Mouse (Mus musculus) megakaryocyte, embryonic 14.5 days (primary cell): ENCODE results near the gene Hus1. TPM values are rescaled to one million over a fixed set of nuclear protein-coding genes. Genes with fewer than 3 reads are reported as not detected.
A peak's percentile ranks its signal among the peaks of the same experiment; 100 is the strongest.

Source experiments
- H3K27me3 ChIP-seq: replicated peaks from 2 replicates; pipeline ENCODE3; 2012; ENCODE audit warnings: inconsistent platforms
- H3K36me3 ChIP-seq: replicated peaks from 2 replicates; pipeline ENCODE3; 2012; ENCODE audit warnings: low read length, inconsistent platforms, mixed read lengths
- H3K4me1 ChIP-seq: 2 replicates; pipeline ENCODE4 v1.6.1; 2012; ENCODE audit warnings: inconsistent platforms
- H3K4me3 ChIP-seq: replicated peaks from 2 replicates; pipeline ENCODE3; 2012; ENCODE audit warnings: moderate library complexity, mild to moderate bottlenecking, inconsistent platforms
- H3K9me3 ChIP-seq: 2 replicates; pipeline ENCODE4 v1.6.1; 2012; ENCODE audit warnings: inconsistent platforms
- FLI1 ChIP-seq: IDR thresholded peaks from 2 replicates; pipeline ENCODE4 v1.6.1; 2012; ENCODE audit warnings: low read length, inconsistent platforms, mixed read lengths
- GATA1 ChIP-seq: IDR thresholded peaks from 3 replicates; pipeline ENCODE4 v1.6.1; 2012; ENCODE audit warnings: mixed read lengths, low read length, inconsistent platforms, borderline replicate concordance
- polyA plus RNA-seq: library from polyadenylated mRNA; stranded (reverse); fragments of >175 nt; gene quantifications from 2 replicates; pipeline ENCODE4 v1.2.3, GENCODE M21; 2012; ENCODE audit warnings: low replicate concordance; ENCODE audit not compliant: insufficient read depth

The Hus1 gene
- polyA plus RNA-seq, result 0.97 and 1.5 TPM in 2 replicates

DNA sequence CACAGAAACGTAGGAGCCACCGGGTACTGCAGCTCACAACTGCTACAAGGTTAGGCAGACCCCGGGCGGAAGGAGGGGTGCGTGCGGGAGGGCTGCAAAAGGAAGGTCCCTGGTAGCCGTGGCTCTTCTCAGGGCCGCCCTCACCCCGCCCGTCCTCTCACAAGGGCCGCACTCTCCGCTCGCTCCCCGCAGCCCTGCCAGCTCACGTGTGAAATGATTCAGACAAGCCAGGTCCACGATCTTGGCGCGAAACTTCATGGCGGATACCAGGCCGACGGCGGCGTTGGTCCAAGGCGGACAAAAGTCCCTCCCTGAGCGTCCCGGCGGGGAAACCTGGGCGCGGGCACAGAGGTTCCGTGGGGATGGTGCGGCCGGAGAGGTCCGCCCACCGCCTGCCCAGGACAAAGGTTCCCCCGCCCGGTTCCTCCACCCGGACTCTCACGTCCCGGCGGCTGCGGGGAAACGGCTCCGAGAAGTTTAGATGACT lies at the start of gene Hus1:
TSS of gene Hus1 (minus strand) at position 339 of the 487 bp plus-strand sequence.
- TF ChIP-seq GATA1 (no peak), FLI1 (no peak)
- peaks cover 1% of the 10 kb centered on the region for H3K27me3 ChIP-seq

DNA sequence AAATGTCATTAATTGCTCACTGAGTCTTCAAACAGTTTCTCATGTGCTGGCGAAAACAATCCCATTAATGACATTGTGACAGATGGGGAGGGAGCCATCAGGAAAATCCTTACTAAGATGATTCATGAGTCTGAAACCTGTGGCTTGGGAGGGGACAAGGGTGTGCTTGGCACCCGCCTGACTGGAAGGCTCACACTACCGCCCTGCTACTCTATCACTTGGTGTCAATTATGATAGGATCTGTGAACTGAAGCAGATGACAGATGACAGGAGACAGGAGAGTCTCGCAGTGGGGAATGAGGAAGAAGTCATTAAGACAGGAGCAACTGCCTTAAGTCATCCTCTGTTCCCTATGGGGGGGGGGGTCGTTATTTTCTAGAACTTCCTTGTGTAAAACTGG lies 49.5 kb upstream of the Hus1 start:
- Histone ChIP-seq H3K4me1 (peaks cover 11% of the 10 kb centered on the region), H3K27me3 (no peaks in the 10 kb centered on the region), H3K36me3 (no peaks in the 10 kb centered on the region), H3K4me3 (no peak overlapping the region), H3K9me3 (no peaks in the 10 kb centered on the region)
- TF ChIP-seq FLI1 (no peak), GATA1 (no peak)

More for the DNA sequence above, at the start of gene Hus1:
- H3K9me3 ChIP-seq, result no peaks in the 10 kb centered on the region
- peak within 1 kb of the TSS; percentile 92 for H3K4me3 ChIP-seq
- peaks cover 13% of the 10 kb centered on the region for H3K4me1 ChIP-seq
- H3K36me3 ChIP-seq, result peaks cover 27% of the 10 kb centered on the region

DNA sequence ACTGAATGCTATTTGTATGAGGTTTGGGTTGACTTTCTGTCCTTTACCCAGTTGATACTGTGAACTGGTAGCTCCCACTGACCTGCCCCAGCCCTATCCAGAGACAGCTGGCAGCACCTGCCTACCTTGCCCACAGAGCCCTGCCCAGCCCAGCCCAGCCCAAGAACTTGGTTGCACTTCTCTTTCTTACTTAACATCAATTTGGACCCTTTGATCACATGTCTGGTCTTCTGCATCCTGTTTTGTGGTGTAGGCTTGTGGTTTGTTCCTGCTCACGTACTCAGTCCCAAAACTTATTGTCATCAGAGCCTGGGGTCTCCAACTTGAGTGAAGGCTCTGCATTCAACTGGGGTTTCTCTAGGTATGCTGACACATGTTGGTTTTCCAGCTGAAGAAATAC lies 49.0 kb upstream of the Hus1 start:
- Histone ChIP-seq H3K4me1 (peaks cover 11% of the 10 kb centered on the region), H3K27me3 (no peaks in the 10 kb centered on the region), H3K9me3 (no peaks in the 10 kb centered on the region), H3K4me3 (no peak overlapping the region), H3K36me3 (no peaks in the 10 kb centered on the region)
- TF ChIP-seq GATA1 (no peak), FLI1 (no peak)

DNA sequence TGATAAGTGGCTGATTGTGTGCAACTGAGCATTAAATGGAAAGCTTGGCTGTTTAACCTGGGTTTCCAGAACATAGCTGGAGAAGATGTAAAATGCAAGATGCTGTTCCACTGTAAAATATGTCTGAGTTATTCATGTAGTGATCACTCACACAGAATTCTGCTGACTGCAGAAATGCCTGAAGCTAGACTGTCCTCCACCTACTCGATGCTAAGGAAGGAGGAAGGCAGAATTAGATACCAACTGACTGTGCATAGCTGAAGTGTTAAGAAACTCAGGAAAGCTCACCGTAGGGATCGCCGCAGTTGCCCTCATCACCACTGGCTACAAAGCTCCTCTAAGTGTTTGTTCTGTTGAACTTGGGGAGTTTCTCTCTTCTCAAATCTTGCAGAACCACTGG lies 46.7 kb upstream of the Hus1 start:
- H3K27me3 ChIP-seq, result peaks cover 6% of the 10 kb centered on the region
- no peak overlapping the region for H3K4me3 ChIP-seq
- no peaks in the 10 kb centered on the region for H3K9me3 ChIP-seq
- peaks cover 11% of the 10 kb centered on the region for H3K4me1 ChIP-seq
- TF ChIP-seq FLI1 (no peak), GATA1 (no peak)
- H3K36me3 ChIP-seq, result no peaks in the 10 kb centered on the region

DNA sequence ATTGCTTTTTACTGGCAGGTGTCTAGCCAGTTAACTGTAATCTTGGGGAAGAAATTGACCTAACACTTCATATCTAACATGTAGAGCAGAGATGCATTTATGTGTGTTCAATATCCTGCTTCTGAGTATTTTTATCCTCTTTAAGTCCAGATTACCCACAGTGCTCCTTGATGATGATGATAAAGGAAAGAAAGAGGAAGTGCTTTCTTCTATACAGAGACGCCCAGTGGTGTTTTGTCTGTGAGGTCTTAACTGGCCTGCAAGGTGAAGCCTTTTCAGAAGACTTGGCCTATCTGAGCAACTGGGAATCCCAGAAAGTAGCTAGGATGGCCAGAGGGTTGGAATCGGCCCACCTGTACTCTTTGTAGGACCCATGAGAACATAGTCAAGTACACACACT lies 45.9 kb upstream of the Hus1 start:
- Histone ChIP-seq H3K27me3 (peaks cover 11% of the 10 kb centered on the region), H3K36me3 (no peaks in the 10 kb centered on the region), H3K9me3 (no peaks in the 10 kb centered on the region), H3K4me3 (no peak overlapping the region), H3K4me1 (peaks cover 11% of the 10 kb centered on the region)
- TF ChIP-seq GATA1 (no peak), FLI1 (no peak)

DNA sequence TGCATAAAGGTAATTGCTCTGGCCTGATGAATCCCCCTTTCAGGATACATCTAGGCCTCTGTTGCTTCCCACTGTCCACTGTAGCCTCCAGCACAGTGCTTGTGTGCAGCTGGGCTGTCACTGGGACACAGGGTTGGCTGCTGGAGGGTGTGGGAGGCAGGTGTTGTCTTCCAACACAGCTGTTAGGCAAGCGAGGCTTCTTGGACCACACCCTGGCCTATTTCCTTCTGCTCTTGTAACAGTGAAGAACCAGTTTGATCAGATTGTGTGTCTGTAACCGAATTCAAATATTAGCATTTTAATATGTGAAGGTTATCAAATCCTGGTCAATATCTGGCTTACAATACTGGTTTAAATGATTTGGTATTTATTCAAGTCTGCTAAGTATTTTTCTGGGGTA lies 40.9 kb upstream of the Hus1 start:
- H3K9me3 ChIP-seq, result no peaks in the 10 kb centered on the region
- peaks cover 24% of the 10 kb centered on the region for H3K27me3 ChIP-seq
- TF ChIP-seq FLI1 (no peak), GATA1 (no peak)
- no peaks in the 10 kb centered on the region for H3K36me3 ChIP-seq
- peaks cover 36% of the 10 kb centered on the region for H3K4me1 ChIP-seq
- no peak overlapping the region for H3K4me3 ChIP-seq

DNA sequence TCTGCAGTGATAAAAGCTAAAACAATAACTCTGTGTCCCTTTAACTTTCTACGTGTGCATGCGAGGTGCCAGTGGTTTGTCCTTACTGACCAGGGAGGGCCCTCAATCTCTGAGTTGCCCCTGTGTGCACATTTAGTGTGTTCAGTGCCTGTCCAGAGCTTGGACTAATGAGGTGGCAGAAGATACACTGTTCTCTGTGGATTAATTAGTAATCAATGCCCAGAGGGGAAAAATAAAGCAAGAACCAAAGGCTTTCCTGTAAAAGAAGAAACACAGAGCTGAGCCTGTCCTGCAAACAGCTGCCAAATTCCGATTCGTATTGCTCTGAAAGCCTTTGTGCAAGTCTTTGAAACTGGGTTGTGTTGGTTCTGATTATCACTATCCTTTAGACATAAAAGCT lies 39.2 kb upstream of the Hus1 start:
- Histone ChIP-seq H3K9me3 (no peaks in the 10 kb centered on the region), H3K4me1 (peaks cover 36% of the 10 kb centered on the region), H3K27me3 (peaks cover 24% of the 10 kb centered on the region), H3K36me3 (no peaks in the 10 kb centered on the region), H3K4me3 (no peak overlapping the region)
- no peak for TF ChIP-seq GATA1
- no peak for TF ChIP-seq FLI1

DNA sequence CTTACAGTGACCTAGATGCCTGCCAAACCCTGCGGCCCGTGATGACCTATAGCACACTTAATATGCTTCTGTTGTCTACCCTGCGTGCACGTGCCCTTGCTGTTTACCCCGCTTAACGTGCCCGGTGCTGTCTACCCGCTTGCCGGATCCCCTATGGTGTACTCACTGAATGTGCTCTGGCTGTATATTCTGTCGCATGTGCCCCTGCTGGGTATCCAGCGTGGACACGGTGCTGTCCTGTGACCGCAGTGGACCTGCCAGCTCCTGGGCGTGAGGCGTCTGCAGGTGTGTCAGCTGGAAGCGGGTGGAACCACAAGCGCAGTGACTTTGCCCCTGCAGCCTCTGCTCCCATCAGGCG lies 37.7 kb upstream of the Hus1 start, which contains the start of gene Sun3:
TSS of gene Sun3 (minus strand) at position 289 of the 358 bp plus-strand sequence.
- H3K4me1 ChIP-seq, result peaks cover 36% of the 10 kb centered on the region
- peaks cover 20% of the 10 kb centered on the region for H3K27me3 ChIP-seq
- H3K4me3 ChIP-seq, result peak within 1 kb of the TSS; percentile 95
- H3K36me3 ChIP-seq, result no peaks in the 10 kb centered on the region
- no peaks in the 10 kb centered on the region for H3K9me3 ChIP-seq
- TF ChIP-seq GATA1, result no peak
- TF ChIP-seq FLI1, result no peak

DNA sequence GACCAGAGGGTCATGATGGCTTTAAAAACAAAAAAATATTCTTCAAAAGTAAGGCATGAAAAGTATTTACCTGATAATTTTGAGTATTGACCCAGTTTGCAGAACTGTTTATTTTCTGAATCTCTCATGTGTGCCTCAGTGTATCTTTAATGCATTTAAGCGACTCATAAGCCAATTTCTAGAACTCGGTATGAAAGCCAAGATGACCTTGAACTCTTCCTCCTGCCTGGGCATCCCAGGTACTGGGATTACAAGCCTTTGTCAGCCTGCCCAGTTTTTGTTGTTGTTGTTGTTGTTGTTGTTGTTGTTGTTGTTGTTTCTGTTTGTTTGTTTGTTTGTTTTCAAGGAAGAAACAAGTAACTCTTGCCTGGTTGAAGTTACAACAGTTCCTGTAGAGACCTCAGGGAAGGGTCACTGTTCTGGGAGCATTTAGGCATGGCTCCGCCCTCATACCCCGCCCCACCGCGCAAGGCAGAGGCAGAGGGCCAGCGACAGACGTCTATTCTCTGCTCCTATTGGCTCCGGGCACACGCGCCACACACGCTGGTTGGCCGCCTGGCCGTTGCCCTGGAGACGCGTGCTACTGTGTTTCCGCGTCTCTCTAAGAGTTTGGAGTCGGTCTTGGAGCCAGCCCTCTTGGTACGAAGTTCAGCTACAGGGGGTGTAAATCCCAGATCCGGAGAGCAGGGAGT lies 37.2 kb upstream of the Hus1 start, which contains the start of gene Gm11992:
TSS of gene Gm11992 (plus strand) at position 584 of the 692 bp plus-strand sequence.
- TF ChIP-seq GATA1 (no peak), FLI1 (no peak)
- H3K4me3 ChIP-seq, result peak within 1 kb of the TSS; percentile 95
- H3K4me1 ChIP-seq, result peaks cover 36% of the 10 kb centered on the region
- no peaks in the 10 kb centered on the region for H3K36me3 ChIP-seq
- H3K9me3 ChIP-seq, result no peaks in the 10 kb centered on the region
- H3K27me3 ChIP-seq, result peaks cover 18% of the 10 kb centered on the region

DNA sequence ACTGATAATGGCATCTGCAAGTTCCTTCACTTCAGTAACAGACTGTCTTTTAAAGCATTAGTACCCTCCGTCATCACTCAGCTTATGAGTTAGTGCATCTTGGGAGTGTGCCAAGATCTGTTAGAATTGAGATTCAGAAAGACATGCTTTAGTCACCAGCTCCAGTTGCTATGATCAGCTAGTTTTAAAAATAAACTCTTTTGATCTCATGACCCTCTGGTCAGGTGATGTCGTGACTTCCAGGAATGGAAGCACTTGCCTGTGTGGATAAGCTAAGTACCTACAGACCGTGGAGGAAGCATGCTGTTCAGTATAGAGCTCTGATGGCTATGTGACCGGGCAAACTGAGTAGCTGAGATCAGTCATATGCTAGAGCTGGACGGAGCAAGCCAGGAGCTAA lies 36.1 kb upstream of the Hus1 start:
- Histone ChIP-seq H3K36me3 (no peaks in the 10 kb centered on the region), H3K27me3 (peaks cover 13% of the 10 kb centered on the region)
- no peak for TF ChIP-seq GATA1

More for the DNA sequence above, 36.1 kb upstream of the Hus1 start:
- Histone ChIP-seq H3K9me3 (no peaks in the 10 kb centered on the region), H3K4me3 (peak overlapping the region; percentile 60), H3K4me1 (peaks cover 36% of the 10 kb centered on the region)
